Mouse (Mus musculus) splenic B cell, adult 2 months (primary cell): ENCODE data around the gene Utp6.

Experiments
- DNase-seq: peaks from one replicate; pipeline ENCODE4 v3.0.0-alpha.2; 2011; ENCODE audit warnings: low read depth, low spot score
- H3K27me3 ChIP-seq: 2 replicates; pipeline ENCODE4 v1.6.1; 2012; ENCODE audit warnings: mild to moderate bottlenecking, low read length, moderate library complexity, mixed read lengths; ENCODE audit not compliant: control insufficient read depth, poor library complexity, insufficient read depth, severe bottlenecking
- H3K36me3 ChIP-seq: 2 replicates; pipeline ENCODE4 v1.6.1; 2012; ENCODE audit warnings: mild to moderate bottlenecking, low read length, moderate library complexity, mixed read lengths; ENCODE audit not compliant: control insufficient read depth, poor library complexity, insufficient read depth, severe bottlenecking

Gene Utp6

DNA sequence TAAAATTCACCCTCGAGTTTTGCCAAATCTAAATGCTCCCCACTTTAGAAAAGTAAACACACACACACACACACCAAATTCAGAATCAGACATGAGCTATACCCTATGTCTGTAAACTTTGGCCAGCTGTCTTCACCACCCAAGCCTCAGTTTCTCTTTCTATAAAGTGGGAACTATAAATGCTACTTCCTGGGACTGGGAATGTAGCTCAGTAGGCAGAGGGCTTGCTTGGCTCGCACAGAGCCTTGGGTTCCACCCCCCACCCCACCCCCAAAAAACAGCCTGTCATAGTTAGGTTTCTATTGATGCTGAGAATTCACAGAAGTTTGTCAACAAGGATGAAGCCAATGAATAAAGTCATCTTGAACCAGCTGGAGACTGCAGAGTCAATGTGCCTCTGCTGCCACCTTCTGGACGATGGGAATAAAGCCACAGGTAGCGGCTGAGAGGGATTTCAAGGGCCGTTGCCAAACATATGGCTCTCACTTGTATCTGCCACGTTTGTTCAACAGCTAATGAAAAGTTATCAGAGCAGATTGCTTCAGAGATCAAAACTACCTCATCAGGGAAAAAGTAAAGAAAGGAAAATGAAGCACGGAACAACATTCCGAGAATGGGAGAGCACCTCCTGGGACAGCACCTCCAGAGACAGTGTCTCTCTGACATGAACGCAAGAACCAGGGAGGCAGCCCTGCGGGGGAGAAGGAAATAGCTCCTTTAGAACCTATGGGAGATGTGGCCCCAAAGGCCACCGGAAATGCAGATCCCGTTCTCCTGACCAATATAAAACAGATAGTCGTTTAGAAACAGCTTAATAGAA lies 42.3 kb downstream of the Utp6 start:
- Histone ChIP-seq H3K27me3 (no peaks in the 10 kb centered on the region), H3K36me3 (no peaks in the 10 kb centered on the region)
- DNase-seq = peak; percentile 84

DNA sequence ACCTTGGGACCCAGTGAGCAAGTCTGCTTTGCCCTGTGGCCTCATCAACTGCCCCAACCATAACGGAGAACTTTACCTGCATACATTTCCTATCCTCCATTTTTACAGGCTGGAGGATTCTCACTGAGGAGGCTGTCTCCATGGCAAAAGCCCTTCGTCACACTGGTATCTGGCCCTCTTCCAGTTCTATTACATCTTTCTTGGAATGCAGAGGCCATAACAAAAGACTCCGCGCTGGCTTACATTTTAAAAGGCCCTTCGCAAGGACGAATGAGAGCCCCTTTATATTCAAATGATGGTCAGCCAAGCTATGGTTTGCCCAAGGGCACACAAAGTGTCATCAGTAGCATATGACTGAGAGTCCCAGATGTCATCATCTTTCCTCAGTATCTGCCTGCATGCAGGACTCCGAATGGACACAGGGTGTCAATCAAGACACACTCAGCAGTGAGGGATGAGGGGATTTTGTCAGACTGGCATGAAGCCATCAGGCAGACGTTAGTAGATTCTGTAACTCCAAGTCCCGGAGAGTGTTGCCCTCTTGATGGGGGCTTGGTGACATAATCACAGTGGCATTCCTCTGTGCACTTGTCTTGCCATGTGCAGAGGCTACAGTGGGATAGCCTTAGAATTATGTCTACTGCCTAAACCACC lies 46.4 kb downstream of the Utp6 start:
- no peaks in the 10 kb centered on the region for H3K27me3 ChIP-seq
- no peak for DNase-seq
- H3K36me3 ChIP-seq = no peaks in the 10 kb centered on the region

DNA sequence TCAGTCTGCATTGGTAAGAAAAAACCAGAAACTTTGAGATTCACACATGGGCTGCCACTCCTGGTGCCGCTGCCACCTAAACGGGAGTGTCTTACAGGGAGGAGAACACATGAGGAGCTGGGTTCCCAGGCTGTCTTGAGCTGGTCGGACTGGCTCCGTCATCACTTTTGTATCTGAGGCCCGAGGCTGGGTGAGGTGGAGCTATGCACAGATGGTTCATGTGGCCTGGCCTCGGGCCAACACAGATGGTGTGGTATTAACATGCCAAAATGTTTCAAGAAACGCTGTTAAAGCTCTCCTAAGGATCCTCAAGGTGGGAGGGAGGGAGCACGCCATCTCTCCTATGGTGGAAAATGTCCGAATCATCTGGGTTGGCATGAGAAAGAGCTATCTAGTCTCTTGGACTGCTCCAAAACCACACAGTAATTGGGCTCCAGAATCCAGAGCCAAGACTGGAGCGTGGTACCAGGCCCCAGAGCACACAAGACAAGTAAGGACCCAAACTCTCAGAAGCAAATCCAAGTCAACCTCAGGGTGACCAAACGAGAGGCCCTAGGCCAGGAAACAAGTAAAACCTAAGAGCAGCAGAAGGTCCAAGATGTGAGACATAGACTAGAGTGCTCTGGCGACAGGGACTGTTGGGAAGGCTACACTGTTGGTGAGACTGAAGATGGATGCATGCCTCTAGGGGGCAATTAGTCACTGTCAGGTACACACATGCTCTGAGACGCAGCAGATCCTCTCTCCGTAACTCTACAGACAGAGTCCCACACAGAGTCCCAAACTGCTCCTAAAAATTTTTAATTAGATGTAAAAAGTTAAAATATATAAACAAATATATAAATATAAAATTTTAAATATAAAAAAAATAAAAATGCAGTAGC lies 53.3 kb downstream of the Utp6 start:
- DNase-seq = no peak
- Histone ChIP-seq H3K27me3 (no peaks in the 10 kb centered on the region), H3K36me3 (no peaks in the 10 kb centered on the region)

DNA sequence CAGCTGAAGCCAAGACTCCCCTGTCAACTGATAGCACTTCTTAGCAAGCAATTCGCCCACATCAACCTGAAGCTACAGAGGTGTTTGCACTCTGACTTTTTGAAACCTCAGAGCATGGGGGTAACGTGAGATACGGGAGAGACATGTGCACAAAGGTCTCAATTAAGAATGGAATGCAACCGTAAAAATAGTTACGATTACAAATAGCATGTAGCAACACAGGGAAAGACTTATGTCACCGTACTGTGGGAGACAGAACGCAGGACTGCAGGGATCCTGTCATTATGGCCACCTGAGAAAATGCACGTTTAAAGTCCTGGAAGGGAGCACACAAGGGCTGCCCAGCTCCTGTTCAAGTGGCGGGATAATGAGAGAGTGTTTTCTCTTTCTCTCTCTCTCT lies 55.3 kb downstream of the Utp6 start:
- H3K27me3 ChIP-seq = no peaks in the 10 kb centered on the region
- no peak for DNase-seq
- no peaks in the 10 kb centered on the region for H3K36me3 ChIP-seq

DNA sequence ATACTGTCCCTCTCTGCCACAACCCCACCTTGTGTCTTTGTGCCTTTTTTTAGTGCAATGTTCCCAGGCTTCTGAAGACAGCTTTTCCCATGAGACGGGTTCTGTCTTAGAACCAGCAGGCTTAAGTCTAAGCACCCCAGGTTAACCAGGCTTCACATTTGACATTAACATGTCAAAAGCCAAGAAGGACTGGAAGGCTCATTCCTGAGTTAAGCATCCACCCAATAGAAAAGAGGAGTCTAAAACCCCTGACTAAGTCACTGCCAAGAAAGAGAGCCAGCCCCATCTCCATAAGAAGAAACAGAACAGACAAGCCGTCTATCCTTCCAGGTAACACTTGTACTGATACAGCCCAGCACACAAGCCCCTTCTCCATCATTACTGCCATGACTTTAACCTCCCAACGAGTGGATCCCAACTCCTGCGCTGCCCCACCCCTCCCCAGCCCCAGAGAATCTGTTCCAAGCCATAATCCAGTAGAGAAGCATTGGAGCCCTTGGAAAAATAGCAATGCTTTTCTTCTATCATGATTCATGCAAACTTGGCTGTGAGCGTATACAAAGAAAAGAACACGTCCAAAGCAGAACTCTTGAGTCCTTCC lies 59.2 kb downstream of the Utp6 start:
- no peaks in the 10 kb centered on the region for H3K27me3 ChIP-seq

DNA sequence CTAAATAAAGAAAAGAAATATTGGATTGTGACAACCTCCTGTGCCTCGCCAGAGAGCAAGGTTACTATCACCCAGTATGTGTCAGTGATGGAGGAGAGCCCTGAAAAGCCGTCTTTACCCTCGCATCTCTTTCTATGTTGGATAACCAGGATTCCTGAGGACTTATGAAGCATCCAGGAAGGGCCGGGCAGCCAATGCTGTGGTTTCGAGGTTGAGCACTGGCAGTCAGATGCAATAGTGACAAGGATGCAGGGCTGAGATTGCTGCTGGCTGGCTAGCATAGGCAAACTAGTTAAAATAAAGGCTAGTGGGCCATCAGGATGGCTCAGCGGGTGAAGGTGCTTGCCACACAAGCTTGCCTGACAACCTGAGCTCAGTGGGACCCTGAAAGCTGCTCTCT lies 61.0 kb downstream of the Utp6 start:
- Histone ChIP-seq H3K36me3 (no peaks in the 10 kb centered on the region), H3K27me3 (no peaks in the 10 kb centered on the region)
- DNase-seq = no peak

More for the DNA sequence above, 59.2 kb downstream of the Utp6 start:
- no peaks in the 10 kb centered on the region for H3K36me3 ChIP-seq
- DNase-seq = no peak

DNA sequence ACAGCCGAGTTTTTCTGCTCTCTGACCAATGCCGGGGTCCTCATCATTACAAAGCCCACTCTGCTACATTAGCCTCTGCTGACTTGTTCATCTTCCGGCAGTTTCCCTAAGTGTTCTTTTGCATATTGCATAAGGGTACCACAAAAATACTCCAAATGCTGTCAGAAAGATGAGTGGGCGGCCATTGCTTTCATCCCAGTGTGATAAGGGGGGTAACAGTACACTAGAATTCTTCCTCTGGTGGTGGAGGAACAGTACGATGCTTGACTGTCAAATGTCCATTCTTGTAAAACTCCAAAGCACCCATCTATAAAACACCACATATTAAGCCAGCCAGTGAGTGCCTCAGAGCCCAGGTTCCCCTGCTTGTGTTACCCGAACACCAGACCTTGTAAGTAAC lies 69.9 kb downstream of the Utp6 start:
- H3K27me3 ChIP-seq = no peaks in the 10 kb centered on the region
- DNase-seq = no peak
- no peaks in the 10 kb centered on the region for H3K36me3 ChIP-seq

DNA sequence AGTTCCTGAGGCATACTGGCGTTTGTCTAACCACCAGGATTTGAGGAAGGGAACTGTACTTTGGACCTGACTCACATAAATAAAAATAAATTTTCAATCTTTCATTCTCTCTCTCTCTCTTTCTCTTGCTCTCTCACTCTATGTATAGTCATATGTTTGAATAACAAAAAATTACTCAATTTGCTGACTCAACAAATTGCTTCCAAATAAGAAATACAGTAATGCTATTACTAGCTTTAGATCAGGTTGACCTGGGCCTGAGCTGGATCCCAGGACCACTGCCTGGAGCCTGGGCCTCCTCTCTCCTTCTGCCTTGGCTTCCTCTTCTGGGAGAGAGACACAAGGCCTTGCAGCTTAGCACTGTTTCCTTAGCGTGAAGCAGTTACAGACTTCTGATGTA lies 71.4 kb downstream of the Utp6 start:
- H3K27me3 ChIP-seq = no peaks in the 10 kb centered on the region
- no peak for DNase-seq
- H3K36me3 ChIP-seq = no peaks in the 10 kb centered on the region

DNA sequence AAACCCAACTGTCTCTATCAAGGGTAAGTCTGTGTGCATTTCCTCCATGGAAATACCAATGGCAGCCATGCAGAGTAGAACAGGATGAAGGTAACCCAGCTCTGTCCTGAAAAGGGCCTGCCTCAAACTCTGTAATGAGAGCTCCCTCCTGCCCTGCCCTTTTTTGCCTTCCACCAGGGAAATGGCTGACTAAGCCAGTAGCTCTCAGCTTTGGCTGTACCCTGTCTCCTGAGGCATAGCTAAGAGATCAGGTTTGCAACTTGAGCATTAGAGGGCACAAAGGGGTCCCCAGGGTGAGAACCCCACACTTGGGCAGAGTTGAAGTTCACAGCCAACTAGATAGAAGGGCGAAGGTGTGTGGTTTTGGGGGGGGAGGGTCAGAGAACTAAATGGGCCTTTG lies 75.2 kb downstream of the Utp6 start:
- H3K27me3 ChIP-seq = no peaks in the 10 kb centered on the region
- DNase-seq = no peak

DNA sequence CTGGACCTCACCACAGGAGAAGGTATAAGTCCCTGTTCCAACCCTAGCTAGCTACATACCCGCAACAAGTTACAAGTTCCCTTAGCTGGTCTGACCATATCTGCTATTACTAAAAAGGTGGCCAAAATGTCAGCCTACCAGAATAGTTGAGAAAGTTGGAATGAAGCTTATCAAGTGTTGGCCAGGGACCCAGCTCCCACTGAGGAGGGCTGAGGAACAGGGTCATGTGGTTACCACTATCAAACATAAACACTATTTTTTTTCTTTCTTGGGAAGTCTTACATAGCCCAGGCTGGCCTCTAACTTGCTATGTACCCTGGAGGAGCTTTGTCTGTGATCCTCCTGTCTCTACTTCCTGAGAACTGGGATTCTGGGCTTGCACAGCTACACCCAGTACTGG lies 75.8 kb downstream of the Utp6 start:
- H3K27me3 ChIP-seq = no peaks in the 10 kb centered on the region
- no peaks in the 10 kb centered on the region for H3K36me3 ChIP-seq
- no peak for DNase-seq

More for the DNA sequence above, 75.2 kb downstream of the Utp6 start:
- H3K36me3 ChIP-seq = no peaks in the 10 kb centered on the region

DNA sequence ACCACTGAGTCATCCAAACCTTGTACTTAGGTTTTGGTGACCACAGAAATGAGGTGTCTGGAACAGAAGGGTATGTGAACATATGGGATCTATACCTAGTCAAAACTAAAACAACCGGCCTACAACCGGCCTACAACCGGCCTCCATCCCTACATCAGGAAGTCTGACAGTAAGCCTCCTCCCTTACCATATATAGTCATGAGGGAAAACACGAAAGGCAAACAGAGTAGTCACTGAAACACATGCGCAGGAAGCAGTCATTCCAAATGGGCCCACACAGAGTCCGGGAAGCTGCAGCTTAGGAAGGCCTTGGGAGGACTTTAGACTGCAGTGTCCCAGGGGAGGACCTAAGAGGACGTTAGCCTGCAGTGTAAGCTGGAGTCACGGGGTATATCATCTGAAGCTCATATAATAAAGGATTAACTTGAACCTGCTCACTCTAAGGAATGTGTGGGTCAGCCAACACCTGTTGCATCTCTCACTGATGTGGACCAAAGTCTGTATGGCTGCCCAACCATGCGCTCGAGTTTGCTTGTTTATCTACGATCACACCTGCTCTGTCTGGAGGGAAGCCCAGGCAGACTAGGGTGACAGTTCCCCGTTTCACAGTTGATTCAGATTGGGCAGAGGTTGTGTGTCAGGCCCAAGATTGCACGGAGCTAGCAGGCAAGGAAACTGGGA lies 76.3 kb downstream of the Utp6 start:
- Histone ChIP-seq H3K27me3 (no peaks in the 10 kb centered on the region), H3K36me3 (no peaks in the 10 kb centered on the region)
- no peak for DNase-seq

DNA sequence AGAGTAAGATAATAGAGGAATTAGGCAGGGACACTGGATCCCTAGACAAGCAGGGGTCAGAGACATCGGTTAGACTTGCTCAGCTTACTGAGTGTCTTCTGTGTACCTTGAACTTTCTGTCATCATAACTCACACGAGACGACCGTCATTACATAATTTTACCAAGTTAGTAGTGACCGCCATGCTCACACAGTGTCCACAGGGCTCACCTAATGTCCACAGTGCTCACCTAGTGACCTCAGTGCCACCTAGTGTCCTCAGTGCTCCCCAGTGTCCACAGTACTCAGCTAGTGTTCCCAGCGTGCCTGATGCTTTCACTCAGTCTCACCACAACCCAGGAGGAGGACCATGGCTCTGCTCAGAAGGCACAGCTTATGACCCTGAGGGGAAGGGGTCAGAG lies 77.4 kb downstream of the Utp6 start:
- DNase-seq = no peak

More for the DNA sequence above, 77.4 kb downstream of the Utp6 start:
- no peaks in the 10 kb centered on the region for H3K36me3 ChIP-seq
- H3K27me3 ChIP-seq = no peaks in the 10 kb centered on the region
